Mouse (Mus musculus): ENCODE results near the gene Eef1a2. TPM values are rescaled to one million over a fixed set of nuclear protein-coding genes. Genes with fewer than 3 reads are reported as not detected.

The Eef1a2 gene
- total RNA-seq, 2 experiments from 2014 or later = 1,322 to 1,385 TPM

GRCm38 (mm10) chr2:181101626-181102025 is 55.2 kb downstream of the Eef1a2 start:
- intact Hi-C loops (cut with DNase I) = no loop called here
- no peak for DNase-seq (ENCODE audit: low spot score in 2 of 2)

DNA sequence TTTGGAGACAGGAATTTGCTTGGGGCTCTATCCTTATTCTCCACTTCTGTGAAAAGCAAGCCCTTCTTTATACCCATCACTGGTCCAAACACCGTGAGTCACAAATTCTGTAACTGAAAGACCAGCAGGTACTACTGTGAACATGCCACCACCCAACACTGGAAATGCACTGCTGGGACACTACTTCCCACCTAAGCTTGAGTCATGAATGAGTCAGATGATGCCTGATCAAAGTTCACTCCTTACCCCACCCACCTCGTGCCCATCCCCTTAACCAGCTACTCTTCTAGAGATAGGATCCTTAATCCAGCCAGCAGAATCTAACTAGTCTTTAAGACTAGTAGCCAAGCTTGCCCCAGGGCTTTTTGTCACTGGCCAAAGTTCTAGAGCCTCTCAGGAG is 56.7 kb downstream of the Eef1a2 start:
- peak in 1 of 2 experiments; percentile 47 for DNase-seq (ENCODE audit: low spot score in 2 of 2)
- intact Hi-C loops (cut with DNase I) = no loop called here

Other genes starting within 250 kb of the Eef1a2 start
- gene Ythdf1, start 236.1 kb downstream of the Eef1a2 start, total RNA-seq (2021) = 10 to 100 TPM; 60.6 to 62.8 TPM
- not detected for gene Birc7, start 228.0 kb downstream of the Eef1a2 start, total RNA-seq (2021)
- 10 to 100 TPM; 36.0 to 37.9 TPM for gene Nkain4, start 202.3 kb downstream of the Eef1a2 start, total RNA-seq (2021)
- 100 to 1,000 TPM; 139 to 147 TPM for gene Arfgap1, start 189.8 kb downstream of the Eef1a2 start, total RNA-seq (2021)
- 1 to 10 TPM; 1.2 to 2.0 TPM for gene Col20a1, start 170.5 kb downstream of the Eef1a2 start, total RNA-seq (2021)
- gene Chrna4, start 113.5 kb downstream of the Eef1a2 start, total RNA-seq (2021) = 10 to 100 TPM; 31.2 to 38.2 TPM
- gene Kcnq2, start 21.7 kb downstream of the Eef1a2 start, total RNA-seq (2021) = 100 to 1,000 TPM; 227 to 240 TPM
- gene Ppdpf, start 30.2 kb upstream of the Eef1a2 start, total RNA-seq (2021) = 10 to 100 TPM; 95.9 to 97.3 TPM
- under 1 TPM in 1 of 2 experiments, not detected in 1; 0.09 TPM for gene Ptk6, start 45.8 kb upstream of the Eef1a2 start, total RNA-seq (2021)
- gene Srms, start 56.2 kb upstream of the Eef1a2 start, total RNA-seq (2021) = under 1 TPM in 1 of 2 experiments, not detected in 1; 0.21 TPM
- gene Fndc11, start 63.0 kb upstream of the Eef1a2 start, total RNA-seq (2021) = under 1 TPM in 1 of 2 experiments, not detected in 1; 0.30 TPM
- gene Helz2, start 85.0 kb upstream of the Eef1a2 start, total RNA-seq (2021) = 1 to 10 TPM; 2.2 to 2.5 TPM
- gene Gmeb2, start 131.0 kb upstream of the Eef1a2 start, total RNA-seq (2021) = 10 to 100 TPM; 21.3 to 23.9 TPM
- gene Stmn3, start 157.5 kb upstream of the Eef1a2 start, total RNA-seq (2021) = 100 to 1,000 TPM; 631 to 689 TPM
- 10 to 100 TPM; 29.8 to 34.9 TPM for gene Rtel1, start 162.7 kb upstream of the Eef1a2 start, total RNA-seq (2021)
- 10 to 100 TPM; 64.8 to 68.0 TPM for gene Zgpat, start 207.9 kb upstream of the Eef1a2 start, total RNA-seq (2021)
- gene Arfrp1, start 208.4 kb upstream of the Eef1a2 start, total RNA-seq (2021) = 10 to 100 TPM; 39.5 to 41.4 TPM
- gene Lime1, start 223.1 kb upstream of the Eef1a2 start, total RNA-seq (2021) = 10 to 100 TPM; 35.8 to 39.1 TPM

Measured in left cerebral cortex, postnatal 25 days (tissue).